Mouse (Mus musculus) hindbrain, embryonic 14.5 days (tissue): ENCODE data around the gene Fads2. TPM values are rescaled to one million over a fixed set of nuclear protein-coding genes. Genes with fewer than 3 reads are reported as not detected.

Source experiments
- ATAC-seq: fragments of 200-750 bp; cut with Nextera tagmentation; 2 replicates; pipeline ENCODE4 v1.8.0; 2017; ENCODE audit warnings: moderate number of reproducible peaks, mild to moderate bottlenecking, moderate TSS enrichment, moderate library complexity; ENCODE audit not compliant: low FRiP score
- DNase-seq: peaks from one replicate; pipeline ENCODE4 v3.0.0-alpha.2; 2015; ENCODE audit warnings: low spot score
- H3K27ac ChIP-seq: fragments of 300-500 bp; sonication (generic); 2 replicates; pipeline ENCODE4 v1.5.1; 2014; ENCODE audit warnings: mild to moderate bottlenecking, moderate library complexity
- H3K27me3 ChIP-seq: fragments of 300-500 bp; sonication (generic); 2 replicates; pipeline ENCODE4 v1.6.1; 2014; ENCODE audit warnings: mild to moderate bottlenecking, low read length, mixed read lengths; ENCODE audit not compliant: control insufficient read depth, insufficient read depth
- H3K36me3 ChIP-seq: fragments of 300-500 bp; sonication (generic); replicated peaks from 2 replicates; pipeline ENCODE4 v1.6.1; 2014; ENCODE audit not compliant: control insufficient read depth, insufficient read depth
- H3K4me1 ChIP-seq: fragments of 300-500 bp; sonication (generic); replicated peaks from 2 replicates; pipeline ENCODE4 v1.6.1; 2014; ENCODE audit warnings: antibody characterized with exemption, low read length, mixed read lengths; ENCODE audit not compliant: control insufficient read depth, insufficient read depth
- H3K4me2 ChIP-seq: fragments of 300-500 bp; sonication (generic); replicated peaks from 2 replicates; pipeline ENCODE4 v1.6.1; 2014; ENCODE audit warnings: mild to moderate bottlenecking, moderate library complexity
- H3K4me3 ChIP-seq: fragments of 300-500 bp; sonication (generic); replicated peaks from 2 replicates; pipeline ENCODE4 v1.5.1; 2014; ENCODE audit warnings: mild to moderate bottlenecking, low read length
- H3K9ac ChIP-seq: fragments of 300-500 bp; sonication (generic); 2 replicates; pipeline ENCODE4 v1.6.1; 2014
- H3K9me3 ChIP-seq: fragments of 300-500 bp; sonication (generic); 2 replicates; pipeline ENCODE4 v1.6.1; 2016; ENCODE audit warnings: low read length; ENCODE audit not compliant: control insufficient read depth
- WGBS: fragments of 180-500 bp; shearing (Covaris S2); extraction: QIAGEN DNeasy Blood & Tissue Kit; methylation state at CpG from one replicate; pipeline ENCODE4 v1.1.7; 2014; 5-methylcytosine and 5-hydroxymethylcytosine counted together
- polyA plus RNA-seq: library from polyadenylated mRNA; unstranded; fragments of >200 nt; fragmentation: Nextera tagmentation; extraction: Ambion mirVana; gene quantifications from 2 replicates; pipeline ENCODE4 v1.2.1, GENCODE M21; 2014

Gene Fads2
- polyA plus RNA-seq, 1 experiment from 2014 or later: 70.5 TPM

- Histone ChIP-seq H3K4me3 (no peak overlapping the region), H3K9me3 (no peaks in the 10 kb centered on the region), H3K9ac (no peak overlapping the region), H3K4me1 (peaks cover 8% of the 10 kb centered on the region), H3K27me3 (no peaks in the 10 kb centered on the region), H3K36me3 (no peaks in the 10 kb centered on the region), H3K4me2 (no peak overlapping the region), H3K27ac (no peak overlapping the region)
- DNase-seq (no peak), ATAC-seq (no peak)
- WGBS: 88% methylated on average over 5 of the region's 5 CpGs
Observed at GRCm38 (mm10) chr19:10107051-10107611, 5.6 kb upstream of the Fads2 start.

- H3K9me3 ChIP-seq: no peaks in the 10 kb centered on the region
- no peak for ATAC-seq
- no peak overlapping the region for H3K4me2 ChIP-seq
- no peak overlapping the region for H3K9ac ChIP-seq
- no peak overlapping the region for H3K27ac ChIP-seq
- H3K36me3 ChIP-seq: no peaks in the 10 kb centered on the region
- peaks cover 8% of the 10 kb centered on the region for H3K4me1 ChIP-seq
- no peak for DNase-seq
- H3K4me3 ChIP-seq: no peak overlapping the region
- 86% methylated on average over 2 of the region's 2 CpGs for WGBS
- H3K27me3 ChIP-seq: no peaks in the 10 kb centered on the region
Observed at GRCm38 (mm10) chr19:10106634-10107033, 5.1 kb upstream of the Fads2 start.

GRCm38 (mm10) chr19:10105034-10105493 is 3.5 kb upstream of the Fads2 start:
- no peak overlapping the region for H3K4me2 ChIP-seq
- H3K36me3 ChIP-seq: no peaks in the 10 kb centered on the region
- DNase-seq (no peak), ATAC-seq (no peak)
- WGBS: 84% methylated on average over 10 of the region's 10 CpGs
- H3K9ac ChIP-seq: no peak overlapping the region
- H3K9me3 ChIP-seq: no peaks in the 10 kb centered on the region
- no peak overlapping the region for H3K4me3 ChIP-seq
- H3K27me3 ChIP-seq: no peaks in the 10 kb centered on the region
- H3K27ac ChIP-seq: no peak overlapping the region
- H3K4me1 ChIP-seq: peaks cover 12% of the 10 kb centered on the region

DNA sequence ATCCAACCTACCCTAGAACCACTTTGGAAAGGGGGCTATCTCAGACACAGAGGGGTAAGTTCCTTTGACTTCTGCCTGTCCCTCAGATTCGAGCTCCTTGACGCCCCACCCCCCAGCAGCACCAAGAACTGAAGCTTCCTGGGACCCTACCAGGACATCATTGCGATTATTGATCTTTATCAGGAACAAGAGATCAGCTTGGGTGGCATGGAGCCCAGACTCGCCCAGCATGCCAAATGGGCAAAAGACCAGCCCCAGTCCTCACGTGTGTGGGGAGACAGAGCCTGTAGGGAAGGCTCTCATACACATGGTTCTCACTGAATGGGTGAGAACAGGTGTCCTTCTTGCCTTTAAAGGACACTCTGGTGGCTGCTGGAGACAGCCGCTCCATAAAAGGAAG is 2.7 kb upstream of the Fads2 start:
- DNase-seq: no peak
- H3K4me2 ChIP-seq: no peak overlapping the region
- H3K9ac ChIP-seq: no peak overlapping the region
- no peak for ATAC-seq
- H3K27ac ChIP-seq: no peak overlapping the region
- no peaks in the 10 kb centered on the region for H3K27me3 ChIP-seq
- H3K4me3 ChIP-seq: no peak overlapping the region
- H3K9me3 ChIP-seq: no peaks in the 10 kb centered on the region
- peaks cover 20% of the 10 kb centered on the region for H3K4me1 ChIP-seq
- H3K36me3 ChIP-seq: no peaks in the 10 kb centered on the region
- 84% methylated on average over 6 of the region's 6 CpGs for WGBS

GRCm38 (mm10) chr19:10102054-10102700 is 631 bp upstream of the Fads2 start:
- Histone ChIP-seq H3K27ac (peak overlapping the region; percentile 96), H3K27me3 (no peaks in the 10 kb centered on the region), H3K4me3 (peak overlapping the region; percentile 78), H3K4me1 (peaks cover 41% of the 10 kb centered on the region), H3K4me2 (peak overlapping the region; percentile 81), H3K9me3 (no peaks in the 10 kb centered on the region), H3K9ac (peak overlapping the region; percentile 87), H3K36me3 (0 out of 2 replicates have a peak, but pooled peaks cover 3% of the 10 kb centered on the region)
- 4% methylated on average over 22 of the region's 25 CpGs for WGBS
- ATAC-seq (no peak), DNase-seq (peak; percentile 53)

GRCm38 (mm10) chr19:10100631-10101071 is 895 bp downstream of the Fads2 start:
- Histone ChIP-seq H3K9me3 (no peaks in the 10 kb centered on the region), H3K36me3 (peaks cover 19% of the 10 kb centered on the region), H3K27ac (peak overlapping the region; percentile 96), H3K4me1 (peaks cover 56% of the 10 kb centered on the region), H3K4me2 (peak overlapping the region; percentile 81), H3K4me3 (peak overlapping the region; percentile 78), H3K27me3 (no peaks in the 10 kb centered on the region), H3K9ac (peak overlapping the region; percentile 87)
- DNase-seq (peak; percentile 79), ATAC-seq (peak; percentile 49)
- WGBS: under 1% methylated on average over 21 of the region's 21 CpGs

GRCm38 (mm10) chr19:10097826-10098225 is 3.7 kb downstream of the Fads2 start:
- peak overlapping the region; percentile 19 for H3K4me3 ChIP-seq
- DNase-seq (peak; percentile 35), ATAC-seq (no peak)
- H3K4me1 ChIP-seq: peaks cover 68% of the 10 kb centered on the region
- H3K4me2 ChIP-seq: peak overlapping the region; percentile 81
- H3K9ac ChIP-seq: peak overlapping the region; percentile 44; the same call in 1 of the 2 replicates
- 32% methylated on average over 5 of the region's 5 CpGs for WGBS
- H3K9me3 ChIP-seq: no peaks in the 10 kb centered on the region
- 0 out of 2 replicates have a peak overlapping the region, but pooled peaks have one; percentile 58 for H3K27ac ChIP-seq
- no peaks in the 10 kb centered on the region for H3K27me3 ChIP-seq
- peaks cover 42% of the 10 kb centered on the region for H3K36me3 ChIP-seq

GRCm38 (mm10) chr19:10096371-10096876 is 5.1 kb downstream of the Fads2 start:
- no peak for DNase-seq
- 0 out of 2 replicates have a peak overlapping the region, but pooled peaks have one; percentile 44 for H3K9ac ChIP-seq
- no peaks in the 10 kb centered on the region for H3K27me3 ChIP-seq
- peaks cover 61% of the 10 kb centered on the region for H3K4me1 ChIP-seq
- H3K9me3 ChIP-seq: no peaks in the 10 kb centered on the region
- H3K4me3 ChIP-seq: no peak overlapping the region
- peaks cover 56% of the 10 kb centered on the region for H3K36me3 ChIP-seq
- peak overlapping the region; percentile 81; the same call in 1 of the 2 replicates for H3K4me2 ChIP-seq
- H3K27ac ChIP-seq: no peak overlapping the region
- ATAC-seq: no peak
- 98% methylated on average over 2 of the region's 2 CpGs for WGBS

GRCm38 (mm10) chr19:10094695-10095094 is 6.9 kb downstream of the Fads2 start:
- H3K36me3 ChIP-seq: peaks cover 74% of the 10 kb centered on the region
- H3K4me2 ChIP-seq: 0 out of 2 replicates have a peak overlapping the region, but pooled peaks have one; percentile 15
- 86% methylated on average over 4 of the region's 4 CpGs for WGBS
- no peak for DNase-seq
- no peak overlapping the region for H3K27ac ChIP-seq
- H3K4me3 ChIP-seq: no peak overlapping the region
- H3K9ac ChIP-seq: peak overlapping the region; percentile 31
- H3K4me1 ChIP-seq: peaks cover 53% of the 10 kb centered on the region
- H3K9me3 ChIP-seq: no peaks in the 10 kb centered on the region
- no peak for ATAC-seq
- no peaks in the 10 kb centered on the region for H3K27me3 ChIP-seq
